Mouse (Mus musculus) stomach, embryonic 16.5 days (tissue): ENCODE data around the gene Aqp12. TPM values are rescaled to one million over a fixed set of nuclear protein-coding genes. Genes with fewer than 3 reads are reported as not detected.

Source experiments
- ATAC-seq: fragments of 200-750 bp; cut with Nextera tagmentation; 2 replicates; pipeline ENCODE4 v1.8.0; 2017; ENCODE audit warnings: moderate number of reproducible peaks, moderate TSS enrichment; ENCODE audit not compliant: insufficient read depth, low FRiP score
- H3K27ac ChIP-seq: fragments of 300-500 bp; sonication (generic); 2 replicates; pipeline ENCODE4 v1.5.1; 2014; ENCODE audit warnings: low read length
- H3K27me3 ChIP-seq: fragments of 300-500 bp; sonication (generic); 2 replicates; pipeline ENCODE4 v1.6.1; 2014; ENCODE audit warnings: low read length, control low read depth, mixed read lengths; ENCODE audit not compliant: control insufficient read depth, insufficient read depth
- H3K36me3 ChIP-seq: fragments of 300-500 bp; sonication (generic); 2 replicates; pipeline ENCODE4 v1.6.1; 2014; ENCODE audit warnings: low read length; ENCODE audit not compliant: control insufficient read depth, insufficient read depth
- H3K4me1 ChIP-seq: fragments of 300-500 bp; sonication (generic); 2 replicates; pipeline ENCODE4 v1.6.1; 2014; ENCODE audit warnings: low read length, control low read depth, mixed read lengths; ENCODE audit not compliant: control insufficient read depth, insufficient read depth
- H3K4me2 ChIP-seq: fragments of 300-500 bp; sonication (generic); 2 replicates; pipeline ENCODE4 v1.6.1; 2014; ENCODE audit warnings: low read depth, low read length, mixed read lengths
- H3K4me3 ChIP-seq: fragments of 300-500 bp; sonication (generic); replicated peaks from 2 replicates; pipeline ENCODE4 v1.5.1; 2014; ENCODE audit warnings: mild to moderate bottlenecking, low read length
- H3K9ac ChIP-seq: fragments of 300-500 bp; sonication (generic); 2 replicates; pipeline ENCODE4 v1.6.1; 2014; ENCODE audit warnings: low read length
- H3K9me3 ChIP-seq: fragments of 300-500 bp; sonication (generic); replicated peaks from 2 replicates; pipeline ENCODE4 v1.6.1; 2016; ENCODE audit warnings: low read length, control low read depth; ENCODE audit not compliant: control insufficient read depth
- WGBS: fragments of 180-500 bp; shearing (Covaris S2); extraction: QIAGEN DNeasy Blood & Tissue Kit; methylation state at CpG from one replicate; pipeline ENCODE4 v1.1.7; 2014; 5-methylcytosine and 5-hydroxymethylcytosine counted together
- polyA plus RNA-seq: library from polyadenylated mRNA; unstranded; fragments of >200 nt; fragmentation: Nextera tagmentation; extraction: Ambion mirVana; gene quantifications from 2 replicates; pipeline ENCODE4 v1.2.1, GENCODE M21; 2015

Aqp12 gene
- polyA plus RNA-seq, 1 experiment from 2014 or later = 11.4 TPM

GRCm38 (mm10) chr1:92979073-92979602 lies 27.0 kb upstream of the Aqp12 start:
- Histone ChIP-seq H3K9me3 (no peaks in the 10 kb centered on the region), H3K4me2 (no peak overlapping the region), H3K9ac (peak overlapping the region; percentile 23), H3K36me3 (no peaks in the 10 kb centered on the region), H3K4me1 (peaks cover 23% of the 10 kb centered on the region), H3K4me3 (no peak overlapping the region), H3K27ac (no peak overlapping the region), H3K27me3 (no peaks in the 10 kb centered on the region)
- 18% methylated on average over 11 of the region's 11 CpGs for WGBS
- peak; percentile 8; the same call in 1 of the 2 replicates for ATAC-seq

- H3K27me3 ChIP-seq = no peaks in the 10 kb centered on the region
Observed at GRCm38 (mm10) chr1:92981056-92981845, 24.9 kb upstream of the Aqp12 start.

GRCm38 (mm10) chr1:92982931-92983605 lies 23.1 kb upstream of the Aqp12 start:
- Histone ChIP-seq H3K9ac (no peak overlapping the region), H3K4me3 (no peak overlapping the region), H3K27me3 (no peaks in the 10 kb centered on the region), H3K4me2 (no peak overlapping the region), H3K4me1 (peaks cover 14% of the 10 kb centered on the region), H3K27ac (no peak overlapping the region), H3K9me3 (no peaks in the 10 kb centered on the region), H3K36me3 (no peaks in the 10 kb centered on the region)
- no peak for ATAC-seq
- 89% methylated on average over 17 of the region's 17 CpGs for WGBS

More at GRCm38 (mm10) chr1:92981056-92981845, 24.9 kb upstream of the Aqp12 start:
- Histone ChIP-seq H3K27ac (no peak overlapping the region), H3K4me1 (peaks cover 19% of the 10 kb centered on the region), H3K36me3 (no peaks in the 10 kb centered on the region), H3K9ac (no peak overlapping the region), H3K4me3 (no peak overlapping the region), H3K4me2 (no peak overlapping the region), H3K9me3 (no peaks in the 10 kb centered on the region)
- WGBS = 84% methylated on average over 7 of the region's 7 CpGs
- ATAC-seq = no peak

- WGBS = 81% methylated on average over 5 of the region's 5 CpGs
- H3K4me1 ChIP-seq = no peaks in the 10 kb centered on the region
- H3K27me3 ChIP-seq = no peaks in the 10 kb centered on the region
- no peaks in the 10 kb centered on the region for H3K36me3 ChIP-seq
- ATAC-seq = no peak
- no peak overlapping the region for H3K9ac ChIP-seq
- no peak overlapping the region for H3K4me3 ChIP-seq
- H3K9me3 ChIP-seq = no peaks in the 10 kb centered on the region
- no peak overlapping the region for H3K27ac ChIP-seq
- no peak overlapping the region for H3K4me2 ChIP-seq
Observed at GRCm38 (mm10) chr1:92984999-92985398, 21.1 kb upstream of the Aqp12 start.

- no peaks in the 10 kb centered on the region for H3K9me3 ChIP-seq
- H3K4me3 ChIP-seq = no peak overlapping the region
- no peaks in the 10 kb centered on the region for H3K36me3 ChIP-seq
- H3K9ac ChIP-seq = no peak overlapping the region
- H3K4me1 ChIP-seq = no peaks in the 10 kb centered on the region
- H3K27ac ChIP-seq = no peak overlapping the region
- ATAC-seq = no peak
- H3K4me2 ChIP-seq = no peak overlapping the region
- WGBS = 39% methylated on average over 4 of the region's 4 CpGs
- no peaks in the 10 kb centered on the region for H3K27me3 ChIP-seq
Observed at GRCm38 (mm10) chr1:92988894-92989293, 17.2 kb upstream of the Aqp12 start.

GRCm38 (mm10) chr1:92989891-92990290 lies 16.2 kb upstream of the Aqp12 start:
- no peak overlapping the region for H3K9ac ChIP-seq
- no peaks in the 10 kb centered on the region for H3K9me3 ChIP-seq
- no peak overlapping the region for H3K27ac ChIP-seq
- H3K27me3 ChIP-seq = no peaks in the 10 kb centered on the region
- H3K4me1 ChIP-seq = no peaks in the 10 kb centered on the region
- H3K4me3 ChIP-seq = no peak overlapping the region
- no peaks in the 10 kb centered on the region for H3K36me3 ChIP-seq
- ATAC-seq = peak; percentile 58; the same call in 1 of the 2 replicates
- 48% methylated on average over 4 of the region's 4 CpGs for WGBS
- no peak overlapping the region for H3K4me2 ChIP-seq

- Histone ChIP-seq H3K27me3 (no peaks in the 10 kb centered on the region), H3K4me2 (no peak overlapping the region), H3K4me1 (no peaks in the 10 kb centered on the region), H3K9me3 (no peaks in the 10 kb centered on the region), H3K9ac (no peak overlapping the region), H3K4me3 (no peak overlapping the region), H3K27ac (no peak overlapping the region), H3K36me3 (no peaks in the 10 kb centered on the region)
- no peak for ATAC-seq
- WGBS = 74% methylated on average over 6 of the region's 6 CpGs
Observed at GRCm38 (mm10) chr1:92992214-92992855, 13.8 kb upstream of the Aqp12 start.

GRCm38 (mm10) chr1:92992880-92993279 lies 13.3 kb upstream of the Aqp12 start:
- no peak overlapping the region for H3K4me3 ChIP-seq
- no peaks in the 10 kb centered on the region for H3K9me3 ChIP-seq
- 77% methylated on average over 2 of the region's 2 CpGs for WGBS
- H3K4me2 ChIP-seq = no peak overlapping the region
- no peaks in the 10 kb centered on the region for H3K27me3 ChIP-seq
- ATAC-seq = no peak
- H3K36me3 ChIP-seq = no peaks in the 10 kb centered on the region
- H3K27ac ChIP-seq = no peak overlapping the region
- no peaks in the 10 kb centered on the region for H3K4me1 ChIP-seq
- no peak overlapping the region for H3K9ac ChIP-seq

- ATAC-seq = no peak
Observed at GRCm38 (mm10) chr1:93009196-93009595, 3.1 kb downstream of the Aqp12 start.

More at GRCm38 (mm10) chr1:93009196-93009595, 3.1 kb downstream of the Aqp12 start:
- no peak overlapping the region for H3K4me3 ChIP-seq
- H3K4me2 ChIP-seq = no peak overlapping the region
- H3K27ac ChIP-seq = no peak overlapping the region
- no peaks in the 10 kb centered on the region for H3K9me3 ChIP-seq
- H3K36me3 ChIP-seq = no peaks in the 10 kb centered on the region
- H3K9ac ChIP-seq = no peak overlapping the region
- WGBS = 62% methylated on average over 4 of the region's 4 CpGs
- no peaks in the 10 kb centered on the region for H3K27me3 ChIP-seq
- no peaks in the 10 kb centered on the region for H3K4me1 ChIP-seq
